ENCODE assay signal across 8 mouse cellular contexts in the genomic region with DNA sequence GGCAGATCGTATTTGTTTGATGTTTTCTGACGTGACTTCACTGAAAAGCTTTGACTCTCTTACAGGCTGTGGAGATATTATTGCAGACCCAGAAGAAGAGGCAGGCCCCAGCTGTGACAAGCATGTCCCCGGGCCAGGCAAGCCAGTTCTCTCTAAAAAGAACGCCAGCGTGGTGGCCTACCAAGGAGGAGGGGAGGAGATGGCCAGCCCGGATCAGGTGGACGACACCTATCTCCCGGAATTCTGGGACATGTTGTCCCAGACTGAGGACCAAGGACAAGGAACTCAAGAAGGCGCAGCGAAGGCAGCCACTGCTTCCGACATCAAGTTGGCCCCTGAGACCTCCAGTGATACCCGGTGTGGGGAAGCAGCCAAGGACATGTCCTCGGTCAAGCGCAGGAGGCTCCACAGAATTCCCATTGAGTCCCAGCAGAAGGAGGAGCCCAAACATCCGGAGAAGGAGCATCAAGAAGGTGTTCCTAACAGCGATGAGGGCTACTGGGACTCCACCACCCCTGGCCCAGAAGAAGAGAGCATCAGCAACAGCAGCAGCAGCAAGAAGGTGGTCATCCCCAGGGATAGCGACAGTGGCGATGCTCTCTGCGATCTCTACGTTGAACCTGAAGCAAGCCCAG. TPM values are rescaled to one million over a fixed set of nuclear protein-coding genes. Genes with fewer than 3 reads are reported as not detected.
A peak's percentile ranks its signal among the peaks of the same experiment; 100 is the strongest.
DNase-seq lines count a peak whose midpoint lies in the region; ATAC-seq lines count a peak whose summit lies in the region.

No protein-coding gene starts in this region.

- intact Hi-C loops in left cerebral cortex, postnatal 4 days (cut with DNase I) = loop anchor here (5.0 to 10.0 kb wide), 2 partner anchors 77 to 305 kb away; no protein-coding TSS in a partner anchor

- peak overlapping the region; percentile 94 for H3K4me2 ChIP-seq in embryonic facial prominence, embryonic 14.5 days (ENCODE audit: low read depth, low read length)

- ATAC-seq in embryonic facial prominence, embryonic 14.5 days (ENCODE audit: low read depth) = no peak
- no peak for ATAC-seq in monocyte, adult 5-6 weeks (replicated peaks; ENCODE audit: insufficient number of reproducible peaks, low FRiP score, low TSS enrichment, poor library complexity, severe bottlenecking)

- DNase-seq in ovary, postnatal 36 days (ENCODE audit: low spot score) = peak; percentile 10
- DNase-seq in ovary, postnatal 10 days (ENCODE audit: low spot score) = no peak
- no peak for DNase-seq in embryonic facial prominence, embryonic 14.5 days (ENCODE audit: low spot score)
- DNase-seq in left cerebral cortex, postnatal 4 days = peak; percentile 39
- peak; percentile 36 for DNase-seq in retina, embryonic 14.5 days (ENCODE audit: low spot score)
- DNase-seq in urinary bladder, adult 18-20 months (ENCODE audit: low spot score in 2 of 2) = no peak
- no peak for DNase-seq in spleen, postnatal 36 days (ENCODE audit: low spot score in 2 of 2)

- H3K36me3 ChIP-seq in embryonic facial prominence, embryonic 14.5 days (ENCODE audit: control insufficient read depth, insufficient read depth, low read length) = no peaks in the 10 kb centered on the region

- peak overlapping the region; percentile 52 for H3K4me3 ChIP-seq in embryonic facial prominence, embryonic 14.5 days (ENCODE audit: low read depth, low read length)

- no peak overlapping the region for H3K27ac ChIP-seq in embryonic facial prominence, embryonic 14.5 days (replicated peaks; ENCODE audit: low read depth, low read length)

- WGBS in embryonic facial prominence, embryonic 14.5 days = 53% methylated on average over 20 of the region's 20 CpGs

- peak overlapping the region; percentile 72 for H3K9ac ChIP-seq in embryonic facial prominence, embryonic 14.5 days (ENCODE audit: low read depth, low read length)

- H3K27me3 ChIP-seq in embryonic facial prominence, embryonic 14.5 days (replicated peaks; ENCODE audit: control insufficient read depth, insufficient read depth, low read length) = peaks cover 23% of the 10 kb centered on the region

- H3K4me1 ChIP-seq in embryonic facial prominence, embryonic 14.5 days (ENCODE audit: control insufficient read depth, insufficient read depth, low read length) = peaks cover 7% of the 10 kb centered on the region

- no peaks in the 10 kb centered on the region for H3K9me3 ChIP-seq in embryonic facial prominence, embryonic 14.5 days (ENCODE audit: control insufficient read depth, low read length)

RNA-seq across cellular contexts. Expression of gene Amer2, which starts 6.4 kb away (rescaled TPM):
- polyA plus RNA-seq in embryonic facial prominence, embryonic 14.5 days (2014; fragmentation: Nextera tagmentation; extraction: Ambion mirVana) = 1.1 and 1.6 TPM in 2 replicates
- total RNA-seq in left cerebral cortex, postnatal 4 days (2021) = 10 to 100 TPM; 55.6 to 59.1 TPM
- not detected in 3 replicates for total RNA-seq in monocyte, adult 5-6 weeks (2017)

Comparison
In these comparisons a context has a peak if more than half of its experiments do, and no peak if none do; other contexts are left out.
1. DNase-seq: peak in ovary, postnatal 36 days (single experiment), left cerebral cortex, postnatal 4 days (single experiment) and retina, embryonic 14.5 days (single experiment); none in ovary, postnatal 10 days (single experiment), embryonic facial prominence, embryonic 14.5 days (single experiment), urinary bladder, adult 18-20 months (0 of 2) and spleen, postnatal 36 days (0 of 2).
2. RNA of gene Amer2, which starts 6.4 kb away (total RNA-seq): 55.6 to 59.1 TPM in left cerebral cortex, postnatal 4 days; not detected in monocyte, adult 5-6 weeks; every median in the first group is over 10 times any median in the second.